Mouse (Mus musculus): Measurements from ENCODE around the gene Scgb2b27. TPM values are rescaled to one million over a fixed set of nuclear protein-coding genes. Genes with fewer than 3 reads are reported as not detected.
"Not testable (repeated sequence)": the region's sequence is repeated elsewhere in the genome, so short reads cannot be mapped to it uniquely, and the experiment has no call there.

Gene Scgb2b27
- polyA plus RNA-seq, 1 experiment from 2014 or later, result not detected

DNA sequence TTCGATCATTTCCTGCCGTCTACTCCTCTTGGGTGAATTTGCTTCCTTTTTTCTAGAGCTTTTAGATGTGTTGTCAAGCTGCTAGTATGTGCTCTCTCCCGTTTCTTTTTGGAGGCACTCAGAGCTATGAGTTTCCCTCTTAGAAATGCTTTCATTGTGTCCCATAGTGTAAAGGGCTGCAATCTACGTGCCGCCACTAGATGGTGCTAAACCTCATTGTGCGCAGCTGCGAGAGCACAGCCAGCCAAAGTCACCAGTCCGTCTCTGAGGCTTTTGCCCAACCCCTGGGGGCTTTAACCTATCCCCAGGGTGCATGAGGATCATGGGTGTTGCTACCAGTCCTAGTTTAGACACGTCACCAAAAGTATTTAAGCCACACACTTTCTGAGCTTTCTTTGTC is 31.5 kb downstream of the Scgb2b27 start:
- H3K9ac ChIP-seq (replicated peaks); H3K4me1 ChIP-seq (ENCODE audit: insufficient read depth); H3K4me2 ChIP-seq (ENCODE audit: low read depth, low read length); H3K9me3 ChIP-seq (ENCODE audit: low read length); H3K36me3 ChIP-seq (replicated peaks; ENCODE audit: insufficient read depth, low read length); ATAC-seq; H3K4me3 ChIP-seq (ENCODE audit: low read depth, low read length); H3K27me3 ChIP-seq (ENCODE audit: insufficient read depth, low read length); H3K27ac ChIP-seq (ENCODE audit: low read depth): not testable (repeated sequence)
- peak; percentile 37 for DNase-seq
- WGBS (ENCODE audit: insufficient replicate concordance), result 24% methylated on average over 7 of the region's 9 CpGs
- peak; percentile 54 for TF ChIP-seq CTCF (IDR thresholded peaks at IDR 0.05; ENCODE audit: low read depth)

Other genes starting within 250 kb of the Scgb2b27 start
- gene Scgb2b26, start 68.9 kb downstream of the Scgb2b27 start, polyA plus RNA-seq (2015; fragmentation: Nextera tagmentation; extraction: Ambion mirVana), result not detected in 2 replicates
- gene Scgb1b27, start 7.5 kb upstream of the Scgb2b27 start, polyA plus RNA-seq (2015; fragmentation: Nextera tagmentation; extraction: Ambion mirVana), result not detected in 2 replicates
- gene Scgb1b30, start 81.5 kb upstream of the Scgb2b27 start, polyA plus RNA-seq (2015; fragmentation: Nextera tagmentation; extraction: Ambion mirVana), result not detected in 2 replicates
- gene Wtip, start 119.3 kb upstream of the Scgb2b27 start, polyA plus RNA-seq (2015; fragmentation: Nextera tagmentation; extraction: Ambion mirVana), result 0.94 and 1.5 TPM in 2 replicates
- gene Uba2, start 155.7 kb upstream of the Scgb2b27 start, polyA plus RNA-seq (2015; fragmentation: Nextera tagmentation; extraction: Ambion mirVana), result 42.1 and 50.0 TPM in 2 replicates
- gene Pdcd2l, start 182.7 kb upstream of the Scgb2b27 start, polyA plus RNA-seq (2015; fragmentation: Nextera tagmentation; extraction: Ambion mirVana), result 14.2 and 17.2 TPM in 2 replicates
- gene Gpi1, start 216.4 kb upstream of the Scgb2b27 start, polyA plus RNA-seq (2015; fragmentation: Nextera tagmentation; extraction: Ambion mirVana), result 173 and 218 TPM in 2 replicates
- not detected in 2 replicates for gene Gm6096, start 237.1 kb upstream of the Scgb2b27 start, polyA plus RNA-seq (2015; fragmentation: Nextera tagmentation; extraction: Ambion mirVana)